Mouse (Mus musculus): ENCODE results near the gene Tef.

GRCm38 (mm10) chr15:81761381-81761780, 40.8 kb upstream of the Tef start:
- TF ChIP-seq CTCF (IDR thresholded peaks at IDR 0.05; ENCODE audit: insufficient read depth, low read length) (no peak), POLR2A (IDR thresholded peaks at IDR 0.05; ENCODE audit: borderline replicate concordance, extremely low read depth, low read depth, low read length) (no peak)

Data from lung, adult 2 months (tissue).